Mouse (Mus musculus) erythroblast, embryonic 14.5 days (primary cell): ENCODE measurements around the gene Ankrd13a.

ENCODE experiments used
- GATA1 ChIP-seq: IDR thresholded peaks from 2 replicates; pipeline ENCODE4 v1.6.1; 2012; ENCODE audit warnings: low read length, inconsistent platforms, mixed read lengths
- TAL1 ChIP-seq: IDR thresholded peaks from 3 replicates; pipeline ENCODE4 v1.6.1; 2012; ENCODE audit warnings: low read length, inconsistent platforms, mixed read lengths

- TF ChIP-seq TAL1: no peak
- TF ChIP-seq GATA1: no peak
Measured at GRCm38 (mm10) chr5:114731969-114732368, 42.5 kb upstream of the Ankrd13a start.
